Mouse (Mus musculus) macrophage (primary cell): Measurements from ENCODE around the gene Foxd3. TPM values are rescaled to one million over a fixed set of nuclear protein-coding genes. Genes with fewer than 3 reads are reported as not detected.
"Not testable (repeated sequence)": the region's sequence is repeated elsewhere in the genome, so short reads cannot be mapped to it uniquely, and the experiment has no call there.

Source experiments
- H3K27ac ChIP-seq: fragments of 350-480 bp; formaldehyde crosslinking; 2 replicates; pipeline ENCODE4 v1.9.0; 2021
- H3K36me3 ChIP-seq: fragments of 350-480 bp; formaldehyde crosslinking; 2 replicates; pipeline ENCODE4 v1.9.0; 2021; ENCODE audit errors: inconsistent target
- H3K4me3 ChIP-seq: fragments of 350-480 bp; formaldehyde crosslinking; 2 replicates; pipeline ENCODE4 v1.9.0; 2021; ENCODE audit errors: inconsistent target
- H3K79me2 ChIP-seq: fragments of 350-480 bp; formaldehyde crosslinking; 2 replicates; pipeline ENCODE4 v1.9.0; 2021; ENCODE audit errors: inconsistent target
- WGBS: methylation state at CpG from one replicate; pipeline ENCODE4 v1.1.7; 2026; ENCODE audit warnings: inconsistent platforms; ENCODE audit not compliant: missing documents; 5-methylcytosine and 5-hydroxymethylcytosine counted together
- polyA plus RNA-seq: library from polyadenylated mRNA; stranded (reverse); fragments of 250-400 nt; gene quantifications from 3 replicates; pipeline ENCODE4 v1.2.4, GENCODE M21; 2018; ENCODE audit warnings: inconsistent platforms
- total RNA-seq, 78 experiments: library from RNA; depleted of rRNA; stranded (reverse); fragments of 250-400 nt; gene quantifications; 1 replicate in 9 of 78; 2 replicates in 24 of 78; 3 replicates in 43 of 78; 4 replicates in 2 of 78; pipeline ENCODE4 v1.2.4; 2018; ENCODE audit warnings: inconsistent platforms in 56 of 78

Foxd3 gene
- not detected for total RNA-seq (2018; cell fraction: chromatin; rRNA removed)
- not detected for total RNA-seq (2018; cell fraction: cytosol; rRNA removed)
- total RNA-seq (2018; cell fraction: nucleus; rRNA removed), result not detected
- not detected in 3 replicates for polyA plus RNA-seq

GRCm38 (mm10) chr4:99655937-99656604 is at the start of gene Foxd3:
Gene Foxd3, plus strand, starts transcription at chr4:99656299.
- Histone ChIP-seq H3K4me3 (no peak within 1 kb of the TSS), H3K36me3 (no peaks in the 10 kb centered on the region), H3K79me2 (no peaks in the 10 kb centered on the region), H3K27ac (no peak within 1 kb of the TSS)
- 9% methylated on average over 56 of the region's 62 CpGs for WGBS

- H3K27ac ChIP-seq, result no peak overlapping the region
- H3K79me2 ChIP-seq, result no peaks in the 10 kb centered on the region
- H3K4me3 ChIP-seq, result no peak overlapping the region
- no peaks in the 10 kb centered on the region for H3K36me3 ChIP-seq
- 97% methylated on average over 10 of the region's 10 CpGs for WGBS
These were observed 43.9 kb upstream of the Foxd3 start for GRCm38 (mm10) chr4:99612156-99612555.

GRCm38 (mm10) chr4:99612609-99613350 is 43.3 kb upstream of the Foxd3 start:
- Histone ChIP-seq H3K36me3 (no peaks in the 10 kb centered on the region), H3K27ac (no peak overlapping the region), H3K4me3 (no peak overlapping the region), H3K79me2 (no peaks in the 10 kb centered on the region)
- WGBS, result 58% methylated on average over 11 of the region's 12 CpGs

- Histone ChIP-seq H3K4me3 (no peak overlapping the region), H3K27ac (no peak overlapping the region), H3K36me3 (no peaks in the 10 kb centered on the region), H3K79me2 (no peaks in the 10 kb centered on the region)
- WGBS, result 28% methylated on average over 18 of the region's 24 CpGs
These were observed 29.9 kb upstream of the Foxd3 start for GRCm38 (mm10) chr4:99626047-99626844.

- Histone ChIP-seq H3K36me3 (no peaks in the 10 kb centered on the region), H3K4me3 (no peak overlapping the region), H3K27ac (no peak overlapping the region), H3K79me2 (no peaks in the 10 kb centered on the region)
- WGBS, result 82% methylated on average over 13 of the region's 13 CpGs
These were observed 29.0 kb upstream of the Foxd3 start for GRCm38 (mm10) chr4:99627057-99627456.

- no peak overlapping the region for H3K27ac ChIP-seq
- no peaks in the 10 kb centered on the region for H3K79me2 ChIP-seq
- H3K4me3 ChIP-seq, result no peak overlapping the region
- 95% methylated on average over 4 of the region's 4 CpGs for WGBS
- no peaks in the 10 kb centered on the region for H3K36me3 ChIP-seq
These were observed 20.1 kb upstream of the Foxd3 start for GRCm38 (mm10) chr4:99636038-99636437.

GRCm38 (mm10) chr4:99636711-99637110 is 19.4 kb upstream of the Foxd3 start:
- H3K79me2 ChIP-seq, result no peaks in the 10 kb centered on the region
- 80% methylated on average over 4 of the region's 4 CpGs for WGBS
- H3K27ac ChIP-seq, result no peak overlapping the region
- no peak overlapping the region for H3K4me3 ChIP-seq
- H3K36me3 ChIP-seq, result no peaks in the 10 kb centered on the region

- H3K4me3 ChIP-seq, H3K79me2 ChIP-seq, H3K36me3 ChIP-seq, H3K27ac ChIP-seq: not testable (repeated sequence)
- WGBS, result 100% methylated on average over 1 of the region's 5 CpGs
These were observed 15.5 kb upstream of the Foxd3 start for GRCm38 (mm10) chr4:99640619-99641018.

GRCm38 (mm10) chr4:99641920-99642319 is 14.2 kb upstream of the Foxd3 start:
- Histone ChIP-seq H3K36me3 (no peaks in the 10 kb centered on the region), H3K27ac (no peak overlapping the region), H3K4me3 (no peak overlapping the region), H3K79me2 (no peaks in the 10 kb centered on the region)
- 48% methylated on average over 3 of the region's 3 CpGs for WGBS

GRCm38 (mm10) chr4:99645560-99645959 is 10.5 kb upstream of the Foxd3 start:
- no peaks in the 10 kb centered on the region for H3K36me3 ChIP-seq
- 92% methylated on average over 4 of the region's 4 CpGs for WGBS
- no peak overlapping the region for H3K27ac ChIP-seq
- no peaks in the 10 kb centered on the region for H3K79me2 ChIP-seq
- H3K4me3 ChIP-seq, result no peak overlapping the region

GRCm38 (mm10) chr4:99650088-99650944 is 5.8 kb upstream of the Foxd3 start:
- H3K79me2 ChIP-seq, result no peaks in the 10 kb centered on the region
- WGBS, result 13% methylated on average over 44 of the region's 44 CpGs
- no peaks in the 10 kb centered on the region for H3K36me3 ChIP-seq
- H3K27ac ChIP-seq, result no peak overlapping the region
- no peak overlapping the region for H3K4me3 ChIP-seq

GRCm38 (mm10) chr4:99650945-99651690 is 5.0 kb upstream of the Foxd3 start:
- Histone ChIP-seq H3K4me3 (no peak overlapping the region), H3K36me3 (no peaks in the 10 kb centered on the region), H3K79me2 (no peaks in the 10 kb centered on the region), H3K27ac (no peak overlapping the region)
- WGBS, result 5% methylated on average over 56 of the region's 59 CpGs

GRCm38 (mm10) chr4:99651823-99652450 is 4.2 kb upstream of the Foxd3 start:
- H3K79me2 ChIP-seq, result no peaks in the 10 kb centered on the region
- 26% methylated on average over 10 of the region's 10 CpGs for WGBS
- no peak overlapping the region for H3K4me3 ChIP-seq
- H3K27ac ChIP-seq, result no peak overlapping the region
- no peaks in the 10 kb centered on the region for H3K36me3 ChIP-seq
